Comparison of ENCODE assay signal across 16 mouse cellular contexts in the genomic region with DNA sequence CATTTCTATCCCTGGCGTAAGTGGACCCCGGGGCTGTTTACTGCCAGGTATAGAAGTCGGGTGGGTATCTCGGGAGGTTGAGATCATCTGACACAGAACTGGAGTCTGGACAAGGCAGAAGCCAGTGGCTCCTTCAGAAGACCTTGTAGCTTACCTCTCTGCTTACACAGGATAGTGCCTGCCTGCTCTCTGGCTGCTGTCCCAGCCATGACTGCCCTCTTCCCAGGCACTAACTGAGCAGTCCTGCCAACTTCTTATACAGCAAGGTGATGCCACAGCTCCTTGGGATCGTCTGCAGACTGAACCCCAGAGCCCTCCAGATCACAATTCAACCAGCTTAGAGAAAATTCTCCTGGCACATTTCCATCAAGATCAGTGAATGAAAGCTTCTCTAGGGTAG. TPM values are rescaled to one million over a fixed set of nuclear protein-coding genes. Genes with fewer than 3 reads are reported as not detected.
DNase-seq lines count a peak whose midpoint lies in the region; ATAC-seq and TF ChIP-seq lines count a peak whose summit lies in the region.
"Had no signal": no experiment of that assay in that cellular context is flagged by ENCODE, and none has a peak within 500 bp of the region (broad histone marks: within the 10 kb centered on the region; RNA-seq: fewer than 3 reads in every experiment).

No protein-coding gene starts in this region.

- H3K79me2 ChIP-seq in heart, adult 2 months (replicated peaks; ENCODE audit: control insufficient read depth, insufficient read depth, low read length) = no peaks in the 10 kb centered on the region; the same call in none of the 2 replicates

- H3K4me2 ChIP-seq in heart, embryonic 12.5 days = no peak overlapping the region
- H3K4me2 ChIP-seq: hindbrain, embryonic 15.5 days; limb, embryonic 15.5 days; stomach, embryonic 15.5 days had no signal

- no peak for TF ChIP-seq CTCF in heart, adult 2 months (IDR thresholded peaks at IDR 0.05)

- TF ChIP-seq POLR2A in heart, adult 2 months (IDR thresholded peaks at IDR 0.05; ENCODE audit: insufficient read depth, low read depth, low read length) = no peak

- no peak overlapping the region for H3K4me3 ChIP-seq in heart, adult 2 months
- H3K4me3 ChIP-seq in heart, embryonic 12.5 days = no peak overlapping the region
- H3K4me3 ChIP-seq: embryonic facial prominence, embryonic 10.5 days; hindbrain, embryonic 15.5 days; limb, embryonic 15.5 days; stomach, embryonic 15.5 days had no signal

- no peak overlapping the region for H3K9ac ChIP-seq in heart, adult 2 months (ENCODE audit: low read depth, low read length)
- no peak overlapping the region for H3K9ac ChIP-seq in heart, embryonic 12.5 days
- H3K9ac ChIP-seq: hindbrain, embryonic 15.5 days; limb, embryonic 15.5 days; stomach, embryonic 15.5 days had no signal

- no peak for ATAC-seq in heart, embryonic 12.5 days (ENCODE audit: insufficient number of reproducible peaks, low FRiP score)
- ATAC-seq in erythroid progenitor cell, adult 5-6 weeks (replicated peaks; ENCODE audit: low FRiP score, poor library complexity, severe bottlenecking) = no peak
- ATAC-seq: forebrain, embryonic 14.5 days; intestine, postnatal 0 days had no signal

- peak overlapping the region; percentile 34; the same call in 1 of the 2 replicates for H3K27ac ChIP-seq in heart, adult 2 months
- no peak overlapping the region for H3K27ac ChIP-seq in heart, embryonic 12.5 days (ENCODE audit: poor library complexity, severe bottlenecking)
- H3K27ac ChIP-seq: embryonic facial prominence, embryonic 10.5 days; hindbrain, embryonic 15.5 days; limb, embryonic 15.5 days; stomach, embryonic 15.5 days had no signal

- TF ChIP-seq EP300 in heart, adult 2 months (IDR thresholded peaks at IDR 0.05; ENCODE audit: insufficient read depth, low read depth, low read length) = 0 out of 2 replicates have a peak, but pooled peaks have one; percentile 26

- no peaks in the 10 kb centered on the region for H3K27me3 ChIP-seq in heart, adult 2 months (ENCODE audit: control insufficient read depth, insufficient read depth, low read length)
- H3K27me3 ChIP-seq in heart, embryonic 12.5 days (replicated peaks) = no peaks in the 10 kb centered on the region
- H3K27me3 ChIP-seq: hindbrain, embryonic 15.5 days; limb, embryonic 15.5 days; stomach, embryonic 15.5 days had no signal

- WGBS in heart, adult 2 months = 55% methylated on average over 5 of the region's 5 CpGs
- 75% methylated on average over 5 of the region's 5 CpGs for WGBS in heart, embryonic 12.5 days

- intact Hi-C loops in heart, adult 2 months (cut with DNase I) = loop anchor here (2.0 kb wide), 1 partner anchor 27 kb away; a partner anchor contains a TSS
- intact Hi-C loops in left cerebral cortex, postnatal 4 days (cut with DNase I) = no loop called here

- H3K36me3 ChIP-seq in heart, adult 2 months (ENCODE audit: control insufficient read depth, insufficient read depth, low read length) = peaks cover 18% of the 10 kb centered on the region
- no peaks in the 10 kb centered on the region for H3K36me3 ChIP-seq in heart, embryonic 12.5 days
- H3K36me3 ChIP-seq: embryonic facial prominence, embryonic 10.5 days; hindbrain, embryonic 15.5 days; limb, embryonic 15.5 days; stomach, embryonic 15.5 days had no signal

- DNase-seq in heart, adult 2 months = peak in 1 of 2 experiments; percentile 54
- peak; percentile 28 for DNase-seq in left cerebral cortex, postnatal 4 days
- no peak for DNase-seq in left cerebral cortex, adult 18-20 months (ENCODE audit: low spot score in 2 of 2)
- peak; percentile 56 for DNase-seq in cerebellum, adult 8-10 months
- no peak for DNase-seq in c-Kit-positive CD71-positive TER-119-positive erythroid progenitor cells, embryonic 14.5 days (ENCODE audit: low spot score)
- DNase-seq: adrenal gland, postnatal 36 days; kidney, postnatal 14 days; thymus, adult 2 months had no signal

- peaks cover 31% of the 10 kb centered on the region for H3K4me1 ChIP-seq in heart, adult 2 months (ENCODE audit: control insufficient read depth, insufficient read depth, low read length)
- H3K4me1 ChIP-seq in heart, embryonic 12.5 days (replicated peaks) = peaks cover 68% of the 10 kb centered on the region
- H3K4me1 ChIP-seq: limb, embryonic 15.5 days; stomach, embryonic 15.5 days had no signal

- H3K9me3 ChIP-seq in heart, embryonic 12.5 days (replicated peaks) = no peaks in the 10 kb centered on the region
- H3K9me3 ChIP-seq: embryonic facial prominence, embryonic 10.5 days; hindbrain, embryonic 15.5 days; limb, embryonic 15.5 days; stomach, embryonic 15.5 days had no signal

RNA-seq across cellular contexts. Expression of a gene that starts 26.4 kb away (rescaled TPM):
- total RNA-seq in heart, adult 2 months (2021) = 100 to 1,000 TPM; 124 to 146 TPM
- 93.1 and 138 TPM in 2 replicates for polyA plus RNA-seq in heart, adult 2 months (2012; rRNA removed)
- 29.8 and 33.6 TPM in 2 replicates for polyA plus RNA-seq in heart, embryonic 12.5 days (2016; fragmentation: Nextera tagmentation; extraction: Ambion mirVana)
- 10 to 100 TPM; 75.0 to 77.0 TPM for total RNA-seq in left cerebral cortex, postnatal 4 days (2021)
- total RNA-seq in left cerebral cortex, adult 18-20 months (2021) = 10 to 100 TPM; 43.2 to 47.2 TPM
- 4.6 and 4.7 TPM in 2 replicates for total RNA-seq in erythroid progenitor cell, adult 5-6 weeks (2015; ENCODE audit: low replicate concordance)
- total RNA-seq in erythroid progenitor cell, adult 5-6 weeks (2017; ENCODE audit: low replicate concordance) = 0.39 and 3.0 TPM in 2 replicates

Comparison
In these comparisons a context has a peak if more than half of its experiments do, and no peak if none do; other contexts are left out.
1. DNase-seq: peak in left cerebral cortex, postnatal 4 days (single experiment) and cerebellum, adult 8-10 months (single experiment); none in left cerebral cortex, adult 18-20 months (0 of 2) and c-Kit-positive CD71-positive TER-119-positive erythroid progenitor cells, embryonic 14.5 days (single experiment).
2. RNA of a gene that starts 26.4 kb away (total RNA-seq): 124 to 146 TPM in heart, adult 2 months, 75.0 to 77.0 TPM in left cerebral cortex, postnatal 4 days and 43.2 to 47.2 TPM in left cerebral cortex, adult 18-20 months; 0.39 to 4.7 TPM in erythroid progenitor cell, adult 5-6 weeks; every median in the first group is over 4 times any median in the second.